Mouse (Mus musculus) neural tube, embryonic 11.5 days (tissue): ENCODE measurements around the gene Lrrn1. TPM values are rescaled to one million over a fixed set of nuclear protein-coding genes. Genes with fewer than 3 reads are reported as not detected.

ENCODE experiments used
- ATAC-seq: fragments of 200-750 bp; cut with Nextera tagmentation; 2 replicates; pipeline ENCODE4 v1.8.0; 2017; ENCODE audit warnings: moderate number of reproducible peaks, mild to moderate bottlenecking, moderate TSS enrichment, moderate library complexity; ENCODE audit not compliant: insufficient read depth, low FRiP score, low TSS enrichment
- DNase-seq: peaks from one replicate; pipeline ENCODE4 v3.0.0-alpha.2; 2015; ENCODE audit warnings: low spot score
- H3K27ac ChIP-seq: fragments of 300-500 bp; sonication (generic); 2 replicates; pipeline ENCODE4 v1.5.1; 2014; ENCODE audit warnings: low read depth, mild to moderate bottlenecking, low read length
- H3K27me3 ChIP-seq: fragments of 300-500 bp; sonication (generic); 2 replicates; pipeline ENCODE4 v1.6.1; 2014; ENCODE audit warnings: mild to moderate bottlenecking, low read length, mixed read lengths; ENCODE audit not compliant: control insufficient read depth, insufficient read depth
- H3K36me3 ChIP-seq: fragments of 300-500 bp; sonication (generic); 2 replicates; pipeline ENCODE4 v1.6.1; 2014; ENCODE audit warnings: mild to moderate bottlenecking, low read length, moderate library complexity, mixed read lengths; ENCODE audit not compliant: control insufficient read depth, insufficient read depth
- H3K4me1 ChIP-seq: fragments of 300-500 bp; sonication (generic); 2 replicates; pipeline ENCODE4 v1.6.1; 2014; ENCODE audit warnings: low read length, mixed read lengths; ENCODE audit not compliant: control insufficient read depth, insufficient read depth
- H3K4me2 ChIP-seq: fragments of 300-500 bp; sonication (generic); 2 replicates; pipeline ENCODE4 v1.6.1; 2014; ENCODE audit warnings: low read depth, mild to moderate bottlenecking, moderate library complexity
- H3K4me3 ChIP-seq: fragments of 300-500 bp; sonication (generic); 2 replicates; pipeline ENCODE4 v1.5.1; 2014; ENCODE audit warnings: low read depth, low read length
- H3K9ac ChIP-seq: fragments of 300-500 bp; sonication (generic); 2 replicates; pipeline ENCODE4 v1.6.1; 2014; ENCODE audit warnings: mild to moderate bottlenecking, low read length
- H3K9me3 ChIP-seq: fragments of 300-500 bp; sonication (generic); 2 replicates; pipeline ENCODE4 v1.6.1; 2016; ENCODE audit warnings: low read length; ENCODE audit not compliant: control insufficient read depth
- WGBS: fragments of 180-500 bp; shearing (Covaris S2); extraction: QIAGEN DNeasy Blood & Tissue Kit; methylation state at CpG from one replicate; pipeline ENCODE4 v1.1.7; 2014; 5-methylcytosine and 5-hydroxymethylcytosine counted together
- polyA plus RNA-seq: library from polyadenylated mRNA; unstranded; fragments of >200 nt; fragmentation: Nextera tagmentation; extraction: Ambion mirVana; gene quantifications from 2 replicates; pipeline ENCODE4 v1.2.1, GENCODE M21; 2014

Lrrn1 gene
- polyA plus RNA-seq, 1 experiment from 2014 or later = 183 TPM

DNA sequence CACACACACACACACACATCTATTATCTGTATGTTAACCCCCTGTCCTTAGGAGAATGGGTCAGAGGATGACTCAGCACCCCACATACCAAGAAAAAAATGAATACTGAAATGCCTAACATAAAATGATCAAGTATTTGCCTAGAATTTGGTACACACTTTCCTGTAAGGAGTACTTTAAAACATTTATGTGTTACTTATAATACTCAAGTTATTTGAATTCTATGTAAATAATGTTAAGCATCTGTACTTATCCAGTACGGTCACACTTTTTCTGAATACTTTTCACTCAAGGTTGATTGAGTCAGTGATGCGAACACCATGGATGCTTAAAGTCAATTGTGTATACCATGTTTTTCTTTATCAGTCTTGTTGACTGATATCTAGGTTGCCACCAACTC is 32.7 kb downstream of the Lrrn1 start:
- no peak for ATAC-seq
- Histone ChIP-seq H3K27ac (no peak overlapping the region), H3K4me2 (no peak overlapping the region), H3K27me3 (no peaks in the 10 kb centered on the region), H3K9ac (no peak overlapping the region), H3K36me3 (no peaks in the 10 kb centered on the region; the same call in 1 of the 2 replicates), H3K4me3 (no peak overlapping the region), H3K4me1 (0 out of 2 replicates have a peak, but pooled peaks cover under 1% of the 10 kb centered on the region), H3K9me3 (no peaks in the 10 kb centered on the region)
- DNase-seq = no peak
- WGBS = 96% methylated on average over 2 of the region's 2 CpGs

DNA sequence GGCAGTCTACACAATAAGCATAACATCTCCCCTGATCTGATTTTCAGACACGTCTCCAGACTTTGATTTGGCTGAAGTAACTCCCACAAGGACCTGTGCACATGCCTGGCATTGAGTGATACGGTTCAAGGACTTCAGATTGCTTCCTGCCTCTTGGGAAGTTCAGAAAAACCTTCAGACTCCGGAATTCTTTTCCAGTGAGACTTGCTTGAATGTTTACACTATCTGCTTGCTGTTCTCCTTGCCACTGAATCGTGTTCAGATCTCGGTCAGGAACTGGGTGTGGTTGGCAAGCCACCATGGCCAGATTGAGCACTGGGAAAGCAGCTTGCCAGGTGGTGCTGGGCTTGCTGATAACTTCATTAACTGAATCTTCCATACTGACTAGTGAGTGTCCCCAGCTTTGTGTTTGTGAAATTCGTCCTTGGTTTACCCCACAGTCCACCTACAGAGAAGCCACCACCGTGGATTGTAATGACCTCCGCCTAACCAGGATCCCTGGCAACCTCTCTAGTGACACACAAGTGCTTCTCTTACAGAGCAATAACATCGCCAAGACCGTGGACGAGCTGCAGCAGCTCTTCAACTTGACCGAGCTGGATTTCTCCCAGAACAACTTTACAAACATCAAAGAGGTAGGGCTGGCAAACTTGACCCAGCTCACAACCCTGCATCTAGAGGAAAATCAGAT is 37.5 kb downstream of the Lrrn1 start:
- WGBS = 86% methylated on average over 12 of the region's 12 CpGs
- Histone ChIP-seq H3K27ac (no peak overlapping the region), H3K4me2 (no peak overlapping the region), H3K4me1 (no peaks in the 10 kb centered on the region), H3K36me3 (no peaks in the 10 kb centered on the region; the same call in 1 of the 2 replicates), H3K27me3 (no peaks in the 10 kb centered on the region), H3K9me3 (no peaks in the 10 kb centered on the region), H3K9ac (no peak overlapping the region), H3K4me3 (no peak overlapping the region)
- ATAC-seq (no peak), DNase-seq (no peak)

DNA sequence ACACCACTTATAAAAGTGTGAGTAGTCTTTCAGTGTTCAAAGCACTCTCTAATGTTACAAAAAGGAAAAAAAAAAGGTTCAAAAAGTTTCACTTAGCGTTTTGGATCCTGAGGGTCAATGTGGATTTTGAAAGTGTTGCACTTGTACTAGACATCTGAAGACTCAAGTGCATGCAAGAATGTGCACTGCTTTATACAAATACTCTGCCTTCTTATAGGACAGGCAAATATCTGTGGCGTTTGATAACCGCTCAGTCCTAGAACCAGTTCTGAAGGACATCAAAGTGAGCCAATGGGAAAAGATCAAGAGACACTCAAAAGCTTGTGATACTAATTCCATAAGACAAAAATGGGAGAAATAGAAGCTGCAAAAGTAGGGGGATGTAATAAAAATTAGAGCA is 45.0 kb downstream of the Lrrn1 start:
- Histone ChIP-seq H3K9ac (no peak overlapping the region), H3K36me3 (no peaks in the 10 kb centered on the region), H3K27ac (no peak overlapping the region), H3K4me3 (no peak overlapping the region), H3K4me2 (no peak overlapping the region), H3K4me1 (no peaks in the 10 kb centered on the region), H3K27me3 (no peaks in the 10 kb centered on the region), H3K9me3 (no peaks in the 10 kb centered on the region)
- ATAC-seq = no peak
- 94% methylated on average over 3 of the region's 3 CpGs for WGBS
- no peak for DNase-seq

DNA sequence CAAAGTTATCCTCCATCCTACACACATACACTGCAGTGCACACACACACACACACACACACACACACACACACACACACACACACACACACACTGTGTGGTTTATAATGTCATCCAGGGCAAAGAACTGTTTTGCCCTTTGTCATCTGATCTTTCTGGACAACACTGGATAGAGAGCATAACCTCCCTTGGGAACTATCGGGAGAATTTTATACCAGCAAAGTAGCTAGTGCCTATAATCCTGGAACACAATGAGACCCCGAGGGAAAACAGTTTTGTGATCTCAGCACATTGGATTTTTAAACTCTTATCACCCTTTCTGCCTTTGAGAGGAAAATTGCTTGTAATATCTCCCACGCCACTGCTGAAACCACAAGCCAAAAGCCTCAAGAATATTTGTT is 45.8 kb downstream of the Lrrn1 start:
- WGBS = 77% methylated on average over 3 of the region's 3 CpGs
- H3K4me2 ChIP-seq = no peak overlapping the region
- ATAC-seq = no peak
- H3K4me1 ChIP-seq = no peaks in the 10 kb centered on the region
- no peaks in the 10 kb centered on the region for H3K9me3 ChIP-seq
- DNase-seq = no peak
- H3K9ac ChIP-seq = no peak overlapping the region
- no peak overlapping the region for H3K27ac ChIP-seq
- no peaks in the 10 kb centered on the region for H3K27me3 ChIP-seq
- H3K4me3 ChIP-seq = no peak overlapping the region
- H3K36me3 ChIP-seq = no peaks in the 10 kb centered on the region

DNA sequence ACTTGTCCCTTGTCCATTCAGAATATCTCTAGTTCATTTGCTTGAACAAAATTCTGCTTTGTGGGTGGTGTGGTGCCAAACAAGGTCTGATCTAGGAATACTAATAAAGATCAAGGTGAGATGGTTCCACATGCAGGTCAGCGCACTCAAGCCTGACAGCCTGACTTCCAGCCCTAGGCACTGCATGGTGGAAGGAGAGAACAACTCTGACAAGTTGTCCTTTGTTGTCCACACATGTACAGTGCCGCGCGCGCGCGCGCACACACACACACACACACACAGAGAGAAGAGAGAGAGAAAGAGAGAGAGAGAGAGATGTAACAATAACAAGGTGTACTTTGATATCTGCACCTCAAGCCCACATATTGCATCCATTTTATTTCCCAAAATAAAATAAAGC is 47.7 kb downstream of the Lrrn1 start:
- no peaks in the 10 kb centered on the region for H3K4me1 ChIP-seq
- no peak overlapping the region for H3K4me2 ChIP-seq
- ATAC-seq (no peak), DNase-seq (no peak)
- H3K27ac ChIP-seq = no peak overlapping the region
- no peak overlapping the region for H3K9ac ChIP-seq
- no peak overlapping the region for H3K4me3 ChIP-seq
- H3K27me3 ChIP-seq = no peaks in the 10 kb centered on the region
- H3K9me3 ChIP-seq = no peaks in the 10 kb centered on the region
- no peaks in the 10 kb centered on the region for H3K36me3 ChIP-seq
- 98% methylated on average over 8 of the region's 8 CpGs for WGBS

DNA sequence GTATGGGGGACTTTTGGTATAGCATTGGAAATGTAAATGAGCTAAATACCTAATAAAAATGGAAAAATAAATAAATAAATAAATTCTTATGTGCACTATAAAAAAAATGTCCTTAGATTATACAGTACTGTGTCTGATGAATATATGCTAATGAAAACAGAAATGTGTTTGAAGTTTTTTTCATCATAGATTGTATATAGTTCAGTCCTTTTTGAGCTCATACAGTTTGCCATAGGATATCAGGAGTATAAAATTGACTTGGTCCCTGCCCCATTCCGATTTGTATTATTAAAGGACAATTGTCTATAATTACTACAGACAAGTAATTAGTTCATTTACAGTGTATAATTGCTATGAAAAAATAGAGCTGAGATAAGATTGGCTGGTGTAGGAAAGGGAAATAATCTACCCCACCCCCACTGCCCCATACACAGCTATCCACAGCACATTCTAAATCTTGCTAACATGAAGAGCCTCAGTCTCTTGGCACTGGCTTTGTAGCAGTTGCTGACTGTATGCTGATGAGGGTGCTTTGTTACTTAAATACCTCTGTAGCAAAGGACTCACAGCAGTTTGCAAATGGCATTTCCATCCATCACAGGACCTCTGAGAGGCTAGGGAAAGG is 54.3 kb downstream of the Lrrn1 start:
- Histone ChIP-seq H3K9ac (no peak overlapping the region), H3K4me3 (no peak overlapping the region), H3K9me3 (no peaks in the 10 kb centered on the region), H3K4me1 (no peaks in the 10 kb centered on the region), H3K27ac (no peak overlapping the region), H3K36me3 (no peaks in the 10 kb centered on the region), H3K4me2 (no peak overlapping the region), H3K27me3 (no peaks in the 10 kb centered on the region)
- DNase-seq (no peak), ATAC-seq (no peak)
- WGBS = 83% methylated on average over 1 of the region's 1 CpGs

DNA sequence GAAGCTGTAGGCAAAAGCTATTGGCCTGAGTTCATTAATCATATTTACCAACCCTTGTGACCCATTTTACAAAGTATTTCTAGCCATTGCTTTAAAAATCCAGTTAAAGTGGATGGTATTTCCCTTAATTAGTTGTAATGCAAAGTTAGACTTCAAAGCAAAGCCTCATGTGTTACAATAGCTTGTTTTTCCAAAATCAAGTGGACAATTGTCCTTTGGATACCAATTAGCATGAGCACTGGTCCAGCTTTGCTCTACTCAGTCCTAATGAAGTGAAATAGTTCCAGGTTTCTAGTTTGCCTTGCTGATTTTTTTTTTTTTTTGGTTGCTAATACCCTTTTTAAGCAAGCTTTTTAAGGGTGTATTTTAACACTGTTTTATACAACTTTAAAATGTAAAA is 75.6 kb downstream of the Lrrn1 start:
- Histone ChIP-seq H3K4me2 (no peak overlapping the region), H3K9ac (no peak overlapping the region), H3K4me3 (no peak overlapping the region), H3K36me3 (no peaks in the 10 kb centered on the region), H3K9me3 (no peaks in the 10 kb centered on the region), H3K4me1 (no peaks in the 10 kb centered on the region), H3K27me3 (no peaks in the 10 kb centered on the region), H3K27ac (no peak overlapping the region)
- ATAC-seq = no peak
- DNase-seq = no peak

DNA sequence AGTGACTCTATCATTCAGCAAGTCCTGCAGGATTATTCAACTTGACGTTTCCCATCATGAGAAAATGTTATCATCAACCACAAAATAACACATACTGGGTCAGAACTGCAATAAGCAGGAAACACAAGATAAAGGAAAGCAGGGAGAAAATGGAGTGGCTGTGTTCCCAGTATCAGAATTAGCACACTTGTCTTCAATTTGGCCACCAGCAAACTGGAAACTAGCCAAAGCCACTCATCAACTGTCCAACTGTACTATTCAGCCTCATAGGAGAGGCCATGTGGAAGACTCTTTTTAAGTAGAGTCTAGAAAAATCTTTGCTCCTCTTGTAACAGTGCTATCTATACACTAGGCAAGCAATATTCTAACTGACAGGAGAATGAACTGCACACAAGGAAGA is 84.7 kb downstream of the Lrrn1 start:
- Histone ChIP-seq H3K9ac (no peak overlapping the region), H3K27ac (no peak overlapping the region), H3K27me3 (no peaks in the 10 kb centered on the region), H3K36me3 (no peaks in the 10 kb centered on the region), H3K4me2 (no peak overlapping the region), H3K4me1 (no peaks in the 10 kb centered on the region), H3K4me3 (no peak overlapping the region), H3K9me3 (no peaks in the 10 kb centered on the region)
- ATAC-seq (no peak), DNase-seq (no peak)
- WGBS = 92% methylated on average over 1 of the region's 1 CpGs
